Mouse (Mus musculus): ENCODE measurements around the gene Trafd1. TPM values are rescaled to one million over a fixed set of nuclear protein-coding genes. Genes with fewer than 3 reads are reported as not detected.
"Not testable (repeated sequence)": the region's sequence is repeated elsewhere in the genome, so short reads cannot be mapped to it uniquely, and the experiment has no call there.

The Trafd1 gene
- polyA plus RNA-seq, 1 experiment from 2014 or later = 115 TPM

DNA sequence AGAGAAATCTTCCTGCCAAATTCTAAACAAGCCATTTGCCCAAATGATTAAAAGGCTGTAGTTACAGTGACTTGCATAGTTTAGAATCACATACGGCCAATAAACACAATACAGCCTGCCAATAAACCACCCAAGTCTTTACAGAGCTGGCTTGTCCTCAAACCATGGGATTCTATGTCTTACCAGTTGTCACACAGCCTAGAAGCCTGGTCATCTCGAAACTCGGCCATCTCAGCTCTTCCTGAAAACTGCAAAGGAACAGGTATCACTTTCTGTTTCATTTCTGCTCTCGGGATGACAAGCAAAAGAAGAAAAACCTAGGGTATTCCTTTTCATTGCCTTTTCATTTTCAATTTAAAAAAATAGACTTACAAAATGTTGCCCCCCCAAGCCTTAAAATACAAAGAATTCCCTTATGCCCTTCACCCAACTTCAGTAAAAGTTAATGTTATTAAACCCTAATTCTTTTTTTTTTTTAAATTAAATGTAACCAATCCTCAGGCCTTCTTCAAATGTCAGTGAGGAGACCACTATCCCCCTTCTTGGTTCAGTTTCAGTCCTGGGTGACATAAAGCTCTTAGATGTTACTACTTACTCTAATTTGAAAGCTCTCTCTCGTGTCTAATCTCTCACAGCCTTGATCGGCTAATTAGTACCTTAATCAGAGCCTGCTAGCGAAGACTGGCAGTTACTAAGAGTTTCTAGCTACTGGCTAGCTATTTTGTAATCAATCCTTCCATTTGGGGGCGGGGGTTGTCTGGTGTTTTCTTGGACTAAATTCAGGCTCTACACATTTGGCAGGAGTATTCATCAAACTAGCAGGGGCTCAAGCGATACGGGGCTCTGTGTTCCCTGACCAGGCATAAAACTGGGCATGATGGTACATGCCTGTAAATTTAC, 1.3 kb downstream of the Trafd1 start:
- Histone ChIP-seq H3K9ac (replicated peaks) (peak overlapping the region; percentile 83), H3K4me2 (peak overlapping the region; percentile 69), H3K27me3 (replicated peaks) (no peaks in the 10 kb centered on the region), H3K4me3 (replicated peaks) (peak overlapping the region; percentile 67), H3K9me3 (replicated peaks) (no peaks in the 10 kb centered on the region), H3K36me3 (peaks cover 33% of the 10 kb centered on the region), H3K27ac (replicated peaks) (peak overlapping the region; percentile 83), H3K4me1 (peaks cover 35% of the 10 kb centered on the region)
- WGBS = 40% methylated on average over 10 of the region's 10 CpGs
- ATAC-seq (ENCODE audit: low FRiP score) = no peak

DNA sequence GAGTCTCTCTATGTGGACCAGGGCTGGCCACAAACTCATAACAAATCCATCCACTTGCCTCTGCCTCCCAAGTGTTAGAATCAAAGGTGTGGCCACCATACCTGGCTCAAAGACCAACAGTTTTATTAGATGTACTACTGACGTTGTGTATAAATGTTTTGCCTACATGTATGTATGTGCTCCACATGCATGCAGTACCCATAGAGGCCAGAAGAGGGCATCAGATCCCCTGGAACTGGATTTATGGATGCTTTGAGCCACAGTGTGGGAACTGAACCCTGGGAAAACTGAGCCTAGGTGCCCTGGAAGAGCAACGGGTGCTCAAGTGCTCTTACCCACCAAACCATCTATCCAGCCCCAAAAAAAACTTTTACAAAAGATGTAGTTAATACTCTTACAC, 4.7 kb downstream of the Trafd1 start:
- Histone ChIP-seq H3K9me3 (replicated peaks) (no peaks in the 10 kb centered on the region), H3K9ac (replicated peaks) (no peak overlapping the region), H3K36me3 (peaks cover 63% of the 10 kb centered on the region), H3K4me3 (replicated peaks) (no peak overlapping the region), H3K4me2 (no peak overlapping the region), H3K27me3 (replicated peaks) (no peaks in the 10 kb centered on the region), H3K4me1 (peaks cover 26% of the 10 kb centered on the region), H3K27ac (replicated peaks) (no peak overlapping the region)
- no peak for ATAC-seq (ENCODE audit: low FRiP score)
- 96% methylated on average over 2 of the region's 2 CpGs for WGBS

DNA sequence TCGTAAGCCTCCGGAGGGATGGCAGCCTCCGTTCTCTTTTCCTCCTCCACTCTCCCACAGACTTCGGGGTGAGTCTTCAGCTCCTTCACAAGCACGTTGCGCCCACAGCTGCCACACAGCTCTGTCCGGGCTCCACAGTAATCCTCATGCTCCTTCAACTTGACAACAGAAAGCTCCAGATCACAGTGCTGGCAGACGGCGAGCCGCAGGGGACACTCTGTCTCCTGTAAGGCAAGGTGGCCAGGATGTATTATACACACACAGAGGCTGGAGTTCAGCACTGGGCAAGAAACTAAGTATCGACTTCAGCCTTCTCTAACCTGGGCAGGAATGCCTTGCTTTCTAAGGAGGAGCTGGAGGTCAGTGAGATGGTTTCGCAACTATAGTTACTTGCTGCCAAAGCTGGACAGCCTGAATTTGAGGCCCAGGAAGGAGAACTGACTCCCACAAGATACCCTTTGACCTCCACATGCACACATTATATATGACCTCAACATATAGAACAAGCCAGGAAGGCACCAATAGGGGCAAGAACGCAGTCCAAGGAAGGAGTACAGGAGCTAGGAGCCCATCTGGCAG, 6.7 kb downstream of the Trafd1 start:
- Histone ChIP-seq H3K4me2 (no peak overlapping the region), H3K9ac (replicated peaks) (no peak overlapping the region), H3K4me1 (peaks cover 17% of the 10 kb centered on the region), H3K4me3 (replicated peaks) (no peak overlapping the region), H3K27me3 (replicated peaks) (no peaks in the 10 kb centered on the region), H3K36me3 (peaks cover 79% of the 10 kb centered on the region), H3K27ac (replicated peaks) (no peak overlapping the region), H3K9me3 (replicated peaks) (no peaks in the 10 kb centered on the region)
- no peak for ATAC-seq (ENCODE audit: low FRiP score)
- 90% methylated on average over 13 of the region's 13 CpGs for WGBS

DNA sequence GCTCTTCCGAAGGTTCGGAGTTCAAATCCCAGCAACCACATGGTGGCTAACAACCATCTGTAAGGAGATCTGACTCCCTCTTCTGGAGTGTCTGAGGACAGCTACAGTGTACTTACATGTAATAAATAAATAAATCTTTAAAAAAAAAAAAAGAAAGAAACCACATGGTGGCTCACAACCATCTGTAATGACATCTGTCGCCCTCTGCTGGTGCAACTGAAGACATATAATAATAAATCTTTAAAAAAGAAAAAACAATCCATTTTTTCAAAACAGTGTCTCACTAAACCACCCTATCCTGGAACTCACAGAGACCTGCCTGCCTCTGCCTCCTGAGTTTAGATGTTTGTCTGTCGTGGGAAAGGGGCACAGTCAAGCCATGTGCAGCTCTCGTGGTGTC, 8.5 kb downstream of the Trafd1 start:
- not testable (repeated sequence) for H3K9ac ChIP-seq (replicated peaks); ATAC-seq (ENCODE audit: low FRiP score); H3K4me1 ChIP-seq; H3K4me3 ChIP-seq (replicated peaks); H3K9me3 ChIP-seq (replicated peaks); H3K27me3 ChIP-seq (replicated peaks); H3K27ac ChIP-seq (replicated peaks); H3K4me2 ChIP-seq
- WGBS = 73% methylated on average over 5 of the region's 5 CpGs
- peaks cover 93% of the 10 kb centered on the region for H3K36me3 ChIP-seq

DNA sequence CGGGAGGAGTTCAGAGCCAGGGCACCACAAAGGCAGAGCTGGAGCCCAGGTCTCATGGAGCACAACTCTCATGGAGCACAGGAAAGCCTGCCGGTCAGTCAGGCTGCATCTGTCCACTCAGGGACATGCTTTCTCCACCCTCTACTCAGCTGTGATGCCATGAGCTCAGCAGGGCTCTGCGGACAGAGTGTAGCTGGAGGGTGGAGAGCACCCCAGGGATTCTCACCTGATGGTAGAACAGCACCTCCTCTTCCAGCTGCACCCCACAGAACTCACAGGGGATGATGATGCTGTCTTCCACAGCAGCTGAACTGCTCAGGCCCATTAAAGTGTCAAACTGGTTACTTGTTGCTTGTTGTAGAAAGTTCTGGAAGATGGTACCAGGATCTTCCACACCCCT, 10.6 kb downstream of the Trafd1 start:
- no peak overlapping the region for H3K27ac ChIP-seq (replicated peaks)
- no peak overlapping the region for H3K9ac ChIP-seq (replicated peaks)
- no peaks in the 10 kb centered on the region for H3K4me1 ChIP-seq
- 88% methylated on average over 3 of the region's 3 CpGs for WGBS
- no peak overlapping the region for H3K4me3 ChIP-seq (replicated peaks)
- no peaks in the 10 kb centered on the region for H3K9me3 ChIP-seq (replicated peaks)
- no peaks in the 10 kb centered on the region for H3K27me3 ChIP-seq (replicated peaks)
- H3K4me2 ChIP-seq = no peak overlapping the region
- H3K36me3 ChIP-seq = peaks cover 84% of the 10 kb centered on the region
- no peak for ATAC-seq (ENCODE audit: low FRiP score)

DNA sequence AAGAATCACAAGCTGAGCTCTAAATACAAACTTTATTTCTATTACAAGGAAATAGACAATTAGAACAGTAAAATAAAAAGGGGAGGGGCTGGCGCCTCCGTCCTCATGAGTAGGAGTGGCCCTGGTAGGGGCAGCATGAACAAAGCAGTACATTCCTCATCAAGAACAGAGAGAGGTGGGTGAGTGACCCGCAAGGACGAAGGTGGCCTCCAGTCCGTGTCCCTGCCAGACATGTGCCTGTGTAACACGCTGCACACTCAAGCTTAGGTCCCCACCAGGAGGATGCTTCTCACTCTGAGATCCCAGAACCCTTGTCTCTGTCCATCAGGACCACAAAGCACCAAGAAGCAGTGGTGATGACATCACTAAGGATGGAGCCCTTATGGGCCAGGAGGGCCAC, 13.7 kb downstream of the Trafd1 start:
- Histone ChIP-seq H3K9ac (replicated peaks) (no peak overlapping the region), H3K4me2 (no peak overlapping the region), H3K4me1 (no peaks in the 10 kb centered on the region), H3K27me3 (replicated peaks) (no peaks in the 10 kb centered on the region), H3K4me3 (replicated peaks) (no peak overlapping the region), H3K27ac (replicated peaks) (no peak overlapping the region), H3K36me3 (peaks cover 81% of the 10 kb centered on the region), H3K9me3 (replicated peaks) (no peaks in the 10 kb centered on the region)
- WGBS = 88% methylated on average over 6 of the region's 6 CpGs
- ATAC-seq (ENCODE audit: low FRiP score) = no peak

DNA sequence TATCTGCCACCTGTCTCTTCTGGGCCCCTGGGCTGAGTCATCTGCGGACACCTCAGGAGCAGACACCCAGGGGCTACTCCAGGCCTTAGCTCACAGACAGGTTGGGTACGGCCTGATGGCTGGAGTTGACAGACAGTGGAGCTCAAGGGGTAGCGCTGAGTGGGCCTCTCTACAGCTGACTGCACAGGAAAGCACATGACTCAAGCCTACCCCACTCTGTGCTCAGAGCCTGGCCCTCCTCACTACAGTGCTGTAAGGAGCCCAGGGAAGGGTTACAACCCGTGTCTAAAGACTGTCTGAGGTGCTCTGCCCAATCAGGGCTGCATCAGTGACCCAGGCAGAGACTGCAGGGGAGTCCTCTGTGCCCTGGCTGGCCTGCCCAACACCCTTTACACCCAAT, 18.2 kb downstream of the Trafd1 start:
- Histone ChIP-seq H3K4me3 (replicated peaks) (no peak overlapping the region), H3K27ac (replicated peaks) (no peak overlapping the region), H3K9me3 (replicated peaks) (no peaks in the 10 kb centered on the region), H3K36me3 (peaks cover 84% of the 10 kb centered on the region), H3K9ac (replicated peaks) (no peak overlapping the region), H3K27me3 (replicated peaks) (no peaks in the 10 kb centered on the region), H3K4me1 (no peaks in the 10 kb centered on the region), H3K4me2 (no peak overlapping the region)
- no peak for ATAC-seq (ENCODE audit: low FRiP score)
- WGBS = 86% methylated on average over 4 of the region's 4 CpGs

DNA sequence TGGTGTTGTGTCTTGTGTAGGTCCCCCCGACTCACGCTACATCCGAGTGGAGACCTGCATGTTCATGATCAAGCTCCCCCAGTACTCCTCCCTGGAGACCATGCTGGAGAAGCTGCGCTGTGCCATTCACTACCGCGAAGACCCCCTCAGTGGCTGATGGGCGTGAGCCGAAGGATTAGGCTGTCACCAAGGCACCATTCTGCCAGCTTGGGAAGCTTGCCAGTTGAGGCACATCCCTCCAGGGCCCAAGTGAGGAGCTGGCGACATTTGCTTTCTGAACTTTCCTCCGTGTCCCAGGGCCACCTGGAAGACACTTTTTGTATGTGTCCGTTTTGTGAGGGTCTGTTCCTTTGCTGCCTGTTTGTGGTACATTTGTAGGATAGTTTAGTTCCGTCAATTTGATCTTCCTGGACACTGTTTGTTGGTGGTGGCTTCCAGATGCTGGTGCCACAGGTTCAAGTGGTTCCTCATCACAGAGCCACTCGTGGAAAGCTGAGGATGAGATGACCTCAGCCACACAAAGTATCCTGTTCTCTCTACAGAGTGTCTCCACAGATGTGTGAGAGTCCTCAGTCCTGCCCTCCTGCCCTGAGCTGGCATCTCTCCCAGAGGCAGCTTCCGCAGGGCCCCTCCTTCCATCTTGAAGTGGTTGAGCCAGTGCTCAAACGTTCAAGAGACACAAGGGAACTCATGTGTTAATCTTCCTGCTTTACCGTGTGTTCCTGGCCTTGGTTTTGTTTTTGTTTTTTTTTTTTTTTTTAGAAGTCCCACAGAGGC, 18.8 kb downstream of the Trafd1 start:
- Histone ChIP-seq H3K4me1 (no peaks in the 10 kb centered on the region), H3K4me3 (replicated peaks) (no peak overlapping the region), H3K27me3 (replicated peaks) (no peaks in the 10 kb centered on the region), H3K9me3 (replicated peaks) (no peaks in the 10 kb centered on the region), H3K27ac (replicated peaks) (no peak overlapping the region; the same call in 1 of the 2 replicates), H3K9ac (replicated peaks) (no peak overlapping the region), H3K36me3 (peaks cover 84% of the 10 kb centered on the region), H3K4me2 (no peak overlapping the region)
- WGBS = 78% methylated on average over 16 of the region's 16 CpGs
- ATAC-seq (ENCODE audit: low FRiP score) = no peak

DNA sequence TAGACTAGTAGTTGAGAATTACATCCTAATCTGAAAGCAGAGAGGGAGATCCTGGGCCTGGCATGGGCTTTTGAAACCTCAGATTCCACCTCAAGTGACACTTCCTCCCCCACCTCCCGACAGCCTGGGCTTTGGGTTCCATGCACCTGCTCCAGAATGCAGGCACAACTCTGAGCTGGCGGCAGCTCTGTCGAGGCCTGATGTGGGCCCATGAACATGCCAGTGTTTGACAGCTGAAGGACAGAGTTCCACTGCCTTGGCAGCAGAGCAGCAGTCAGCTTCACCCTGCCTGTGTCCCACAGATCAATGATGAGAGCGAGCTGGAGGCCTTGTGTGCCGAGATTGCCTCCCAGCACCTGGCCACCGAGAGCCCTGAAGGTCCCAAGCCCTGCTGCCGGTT, 22.0 kb downstream of the Trafd1 start:
- H3K4me3 ChIP-seq (replicated peaks) = no peak overlapping the region
- peaks cover 96% of the 10 kb centered on the region for H3K36me3 ChIP-seq
- H3K4me2 ChIP-seq = no peak overlapping the region
- no peaks in the 10 kb centered on the region for H3K27me3 ChIP-seq (replicated peaks)
- no peaks in the 10 kb centered on the region for H3K9me3 ChIP-seq (replicated peaks)
- no peaks in the 10 kb centered on the region for H3K4me1 ChIP-seq
- H3K27ac ChIP-seq (replicated peaks) = no peak overlapping the region
- 90% methylated on average over 7 of the region's 7 CpGs for WGBS
- H3K9ac ChIP-seq (replicated peaks) = no peak overlapping the region
- no peak for ATAC-seq (ENCODE audit: low FRiP score)

DNA sequence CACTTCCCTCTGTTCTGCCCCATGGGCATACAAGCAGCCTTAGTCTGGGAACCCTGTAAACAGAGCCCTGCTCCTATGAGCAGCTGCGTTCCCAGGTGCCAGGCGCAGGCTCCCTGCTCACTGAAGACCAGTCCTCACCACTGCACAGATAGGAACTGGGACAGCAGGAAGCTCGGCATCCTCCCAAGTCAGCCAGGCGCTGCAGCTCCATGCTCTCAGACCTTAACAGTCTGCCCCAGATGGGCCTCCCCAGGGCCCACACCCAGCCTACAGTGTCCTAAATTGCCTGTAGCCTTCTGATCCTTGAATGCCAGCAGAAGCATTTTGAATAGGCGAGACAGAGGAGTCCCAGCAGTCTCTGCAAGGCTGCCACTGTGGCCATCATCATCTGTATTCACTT, 23.7 kb downstream of the Trafd1 start:
- WGBS = 91% methylated on average over 5 of the region's 5 CpGs
- Histone ChIP-seq H3K9me3 (replicated peaks) (no peaks in the 10 kb centered on the region), H3K36me3 (peaks cover 98% of the 10 kb centered on the region)

DNA sequence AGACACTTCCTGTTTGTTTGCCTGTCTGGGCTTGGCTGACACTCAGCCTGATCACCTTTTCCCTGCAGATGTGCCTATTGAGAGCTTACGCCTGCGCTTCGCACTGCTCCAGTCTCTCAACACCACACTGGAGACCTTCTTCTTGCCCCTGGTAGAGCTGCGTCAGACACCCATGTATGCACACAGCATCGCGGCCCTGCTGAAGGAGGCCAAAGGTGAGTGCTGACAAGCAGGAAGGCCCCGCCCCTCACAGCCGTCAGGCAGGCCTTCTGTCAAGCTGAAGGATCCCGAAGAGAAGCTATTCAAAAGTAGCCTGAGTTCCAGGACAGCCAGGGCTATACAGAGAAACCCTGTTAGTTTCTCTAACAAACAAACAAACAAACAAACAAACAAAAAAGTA, 26.2 kb downstream of the Trafd1 start:
- no peak overlapping the region for H3K27ac ChIP-seq (replicated peaks)
- no peaks in the 10 kb centered on the region for H3K9me3 ChIP-seq (replicated peaks)
- H3K27me3 ChIP-seq (replicated peaks) = no peaks in the 10 kb centered on the region
- 85% methylated on average over 9 of the region's 9 CpGs for WGBS
- H3K9ac ChIP-seq (replicated peaks) = no peak overlapping the region
- no peak for ATAC-seq (ENCODE audit: low FRiP score)
- no peak overlapping the region for H3K4me2 ChIP-seq
- H3K4me3 ChIP-seq (replicated peaks) = no peak overlapping the region
- H3K36me3 ChIP-seq = peaks cover 97% of the 10 kb centered on the region
- no peaks in the 10 kb centered on the region for H3K4me1 ChIP-seq

More for the DNA sequence above, 23.7 kb downstream of the Trafd1 start:
- no peak for ATAC-seq (ENCODE audit: low FRiP score)
- Histone ChIP-seq H3K27ac (replicated peaks) (no peak overlapping the region), H3K4me3 (replicated peaks) (no peak overlapping the region), H3K4me2 (no peak overlapping the region), H3K27me3 (replicated peaks) (no peaks in the 10 kb centered on the region), H3K9ac (replicated peaks) (no peak overlapping the region), H3K4me1 (no peaks in the 10 kb centered on the region)

DNA sequence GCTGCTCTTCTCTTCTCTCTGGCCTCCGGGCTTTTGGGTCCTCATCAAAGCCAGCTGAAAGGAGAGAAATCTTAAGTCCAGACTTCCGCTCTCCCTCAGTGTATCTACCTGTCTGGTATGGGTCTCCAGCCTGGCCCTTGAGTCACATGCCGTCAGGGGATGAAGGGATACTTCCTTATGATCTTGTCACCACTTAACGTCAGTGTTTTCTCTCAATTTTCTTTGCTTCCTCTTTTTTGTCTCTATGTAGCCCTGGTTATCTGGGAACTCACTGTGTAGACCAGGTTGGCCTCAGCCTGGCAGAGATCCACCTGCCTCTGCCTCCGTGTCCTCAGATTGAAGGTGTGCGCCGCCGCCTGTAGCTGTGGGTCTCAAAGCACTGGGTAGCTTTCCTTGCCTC, 41.4 kb downstream of the Trafd1 start:
- H3K4me2 ChIP-seq = no peak overlapping the region
- no peak overlapping the region for H3K9ac ChIP-seq (replicated peaks)
- no peaks in the 10 kb centered on the region for H3K9me3 ChIP-seq (replicated peaks)
- no peak overlapping the region for H3K4me3 ChIP-seq (replicated peaks)
- H3K27me3 ChIP-seq (replicated peaks) = no peaks in the 10 kb centered on the region
- H3K27ac ChIP-seq (replicated peaks) = no peak overlapping the region
- 97% methylated on average over 8 of the region's 8 CpGs for WGBS
- H3K36me3 ChIP-seq = peaks cover 97% of the 10 kb centered on the region
- no peaks in the 10 kb centered on the region for H3K4me1 ChIP-seq
- no peak for ATAC-seq (ENCODE audit: low FRiP score)
